Mouse (Mus musculus): ENCODE data around the gene Ppp5c. TPM values are rescaled to one million over a fixed set of nuclear protein-coding genes. Genes with fewer than 3 reads are reported as not detected.

Ppp5c gene
- total and polyA plus RNA-seq, 3 experiments = 94.2 to 249 (median 178) TPM

DNA sequence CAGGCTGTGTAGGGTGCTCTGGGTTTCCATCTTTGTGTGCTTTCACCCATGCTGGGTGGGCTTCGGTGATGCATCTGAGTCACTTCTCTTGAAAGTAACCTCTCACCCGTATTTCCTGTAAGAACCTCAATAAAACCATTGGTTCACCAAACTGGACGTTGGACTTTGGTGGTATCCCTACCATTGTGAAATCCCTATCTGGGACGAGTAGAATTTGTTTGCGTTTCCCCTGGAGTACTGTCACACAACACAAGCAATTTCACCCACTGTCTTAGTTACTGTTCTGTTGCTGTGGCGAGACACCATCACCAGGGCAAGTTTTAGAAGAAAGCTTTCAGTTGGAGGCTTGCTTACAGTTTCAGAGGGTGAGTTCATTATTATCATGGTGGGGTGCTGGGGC, 59.3 kb downstream of the Ppp5c start:
- Histone ChIP-seq H3K4me1 (ENCODE audit: control insufficient read depth in 1 of 2, insufficient read depth in 2 of 2, low read length in 2 of 2) (no peaks in the 10 kb centered on the region), H3K9me3 (replicated peaks; ENCODE audit: insufficient read depth, low read length) (no peaks in the 10 kb centered on the region), H3K9ac (ENCODE audit: control insufficient read depth, low read depth, low read length, poor library complexity, severe bottlenecking) (no peak overlapping the region), H3K27me3 (ENCODE audit: control insufficient read depth in 1 of 2, insufficient read depth in 2 of 2, low read length in 2 of 2) (no peaks in the 10 kb centered on the region; a peak in 2 of 4 replicates), H3K4me3 (ENCODE audit: control insufficient read depth in 1 of 2, insufficient read depth in 1 of 2, low read depth in 2 of 2, low read length in 2 of 2) (no peak overlapping the region), H3K79me2 (ENCODE audit: control insufficient read depth, insufficient read depth, low read length, poor library complexity) (no peaks in the 10 kb centered on the region), H3K36me3 (ENCODE audit: control insufficient read depth in 1 of 2, insufficient read depth in 2 of 2, low read length in 2 of 2) (no peaks in the 10 kb centered on the region), H3K27ac (ENCODE audit: control insufficient read depth, low read depth, low read length) (no peak overlapping the region)
- no peak for DNase-seq (ENCODE audit: low read depth, low spot score)
- TF ChIP-seq CHD2 (IDR thresholded peaks at IDR 0.05; ENCODE audit: low read length) (no peak), HCFC1 (IDR thresholded peaks at IDR 0.05; ENCODE audit: low read depth, low read length) (no peak), USF2 (IDR thresholded peaks at IDR 0.05; ENCODE audit: borderline replicate concordance in 1 of 2, insufficient read depth in 1 of 2, low read depth in 1 of 2, low read length in 2 of 2) (no peak), GATA1 (IDR thresholded peaks at IDR 0.05; ENCODE audit: low read depth, low read length) (no peak), RAD21 (IDR thresholded peaks at IDR 0.05; ENCODE audit: low read depth, low read length) (no peak), TCF12 (IDR thresholded peaks at IDR 0.05; ENCODE audit: low read depth, low read length) (no peak)

DNA sequence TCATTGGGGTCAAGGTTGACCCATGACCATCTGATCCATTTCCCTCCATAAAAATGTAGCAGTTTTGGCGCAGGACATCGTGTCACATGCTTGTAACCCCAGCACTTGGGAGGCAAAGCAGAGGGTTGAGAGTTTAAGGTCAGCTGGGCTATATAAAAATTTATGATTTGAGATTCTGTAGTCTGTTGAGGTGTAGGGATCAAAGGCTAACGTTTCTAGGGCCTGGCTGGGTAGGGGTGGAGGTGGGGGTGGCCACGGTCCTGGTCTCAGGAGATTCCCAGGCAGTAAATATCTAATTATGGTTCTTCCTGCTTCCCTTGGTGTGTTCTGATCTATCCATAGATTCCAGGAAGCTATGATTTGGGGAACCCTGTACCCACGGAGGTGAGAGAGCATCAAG, 66.0 kb downstream of the Ppp5c start:
- Histone ChIP-seq H3K9ac (ENCODE audit: control insufficient read depth, low read depth, low read length, poor library complexity, severe bottlenecking) (no peak overlapping the region), H3K9me3 (replicated peaks; ENCODE audit: insufficient read depth, low read length) (no peaks in the 10 kb centered on the region), H3K79me2 (ENCODE audit: control insufficient read depth, insufficient read depth, low read length, poor library complexity) (no peaks in the 10 kb centered on the region), H3K36me3 (ENCODE audit: control insufficient read depth in 1 of 2, insufficient read depth in 2 of 2, low read length in 2 of 2) (no peaks in the 10 kb centered on the region), H3K4me3 (ENCODE audit: control insufficient read depth in 1 of 2, insufficient read depth in 1 of 2, low read depth in 2 of 2, low read length in 2 of 2) (no peak overlapping the region), H3K4me1 (ENCODE audit: control insufficient read depth in 1 of 2, insufficient read depth in 2 of 2, low read length in 2 of 2) (peaks cover 0 to under 1% of the 10 kb centered on the region in 2 experiments; a peak in 1 of 4 replicates), H3K27me3 (ENCODE audit: control insufficient read depth in 1 of 2, insufficient read depth in 2 of 2, low read length in 2 of 2) (peaks cover 0 to 2% of the 10 kb centered on the region in 2 experiments; a peak in 3 of 4 replicates), H3K27ac (ENCODE audit: control insufficient read depth, low read depth, low read length) (no peak overlapping the region)
- no peak for DNase-seq (ENCODE audit: low read depth, low spot score)
- TF ChIP-seq POLR2AphosphoS2 (IDR thresholded peaks at IDR 0.05; ENCODE audit: low read length) = no peak
- TF ChIP-seq EP300 (IDR thresholded peaks at IDR 0.05; ENCODE audit: low read depth in 1 of 2, low read length in 2 of 2) = no peak
- no peak for TF ChIP-seq RAD21 (IDR thresholded peaks at IDR 0.05; ENCODE audit: low read depth, low read length)
- no peak for TF ChIP-seq E2F4 (IDR thresholded peaks at IDR 0.05; ENCODE audit: borderline replicate concordance, low read depth, low read length)
- TF ChIP-seq SIN3A (IDR thresholded peaks at IDR 0.05; ENCODE audit: low read length) = no peak
- TF ChIP-seq POLR2AphosphoS5 (IDR thresholded peaks at IDR 0.05; ENCODE audit: borderline replicate concordance, low read depth, low read length) = no peak

- Histone ChIP-seq H3K27me3 (ENCODE audit: control insufficient read depth in 1 of 2, insufficient read depth in 2 of 2, low read length in 2 of 2) (peaks cover 0 to 2% of the 10 kb centered on the region in 2 experiments; a peak in 3 of 4 replicates), H3K9me3 (replicated peaks; ENCODE audit: insufficient read depth, low read length) (no peaks in the 10 kb centered on the region), H3K27ac (ENCODE audit: control insufficient read depth, low read depth, low read length) (no peak within 1 kb of the TSS), H3K79me2 (ENCODE audit: control insufficient read depth, insufficient read depth, low read length, poor library complexity) (no peaks in the 10 kb centered on the region), H3K4me3 (ENCODE audit: control insufficient read depth in 1 of 2, insufficient read depth in 1 of 2, low read depth in 2 of 2, low read length in 2 of 2) (no peak within 1 kb of the TSS), H3K36me3 (ENCODE audit: control insufficient read depth in 1 of 2, insufficient read depth in 2 of 2, low read length in 2 of 2) (no peaks in the 10 kb centered on the region; a peak in 1 of 4 replicates), H3K4me1 (ENCODE audit: control insufficient read depth in 1 of 2, insufficient read depth in 2 of 2, low read length in 2 of 2) (peaks cover 0 to 5% of the 10 kb centered on the region in 2 experiments; a peak in 2 of 4 replicates), H3K9ac (ENCODE audit: control insufficient read depth, low read depth, low read length, poor library complexity, severe bottlenecking) (no peak within 1 kb of the TSS)
- TF ChIP-seq JUND (IDR thresholded peaks at IDR 0.05; ENCODE audit: low read depth, low read length) (no peak), MEF2A (IDR thresholded peaks at IDR 0.05; ENCODE audit: extremely low read depth, insufficient replicate concordance, low read depth, low read length, poor library complexity, severe bottlenecking) (no peak), MYB (IDR thresholded peaks at IDR 0.05; ENCODE audit: low read depth, low read length) (no peak), RAD21 (IDR thresholded peaks at IDR 0.05; ENCODE audit: low read depth, low read length) (no peak), BHLHE40 (IDR thresholded peaks at IDR 0.05; ENCODE audit: borderline replicate concordance, low read depth, low read length) (no peak), ZMIZ1 (IDR thresholded peaks at IDR 0.05; ENCODE audit: low read depth, low read length) (no peak), KAT2A (conservative IDR thresholded peaks at IDR 0.05; ENCODE audit: low read depth, low read length) (no peak), MAFK (IDR thresholded peaks at IDR 0.05; ENCODE audit: borderline replicate concordance, low read depth, low read length) (no peak), GATA1 (IDR thresholded peaks at IDR 0.05; ENCODE audit: low read depth, low read length) (no peak), ETS1 (IDR thresholded peaks at IDR 0.05; ENCODE audit: low read depth, low read length) (no peak)
- DNase-seq (ENCODE audit: low read depth, low spot score) = no peak
Observed at GRCm38 (mm10) chr7:16959539-16960187, 68.1 kb downstream of the Ppp5c start, which contains the start of gene Pnmal1. TSS of gene Pnmal1 (plus strand) at chr7:16959679.
